Mouse (Mus musculus) heart, postnatal 0 days (tissue): ENCODE data around the gene Prss16.

Experiments used
- CTCF ChIP-seq: IDR thresholded peaks from 2 replicates; pipeline ENCODE4 v1.5.1; 2016; ENCODE audit warnings: antibody characterized with exemption, control low read depth, low read depth
- EP300 ChIP-seq: IDR thresholded peaks from 2 replicates; pipeline ENCODE4 v1.6.1; 2016; ENCODE audit warnings: antibody characterized with exemption, low read depth

DNA sequence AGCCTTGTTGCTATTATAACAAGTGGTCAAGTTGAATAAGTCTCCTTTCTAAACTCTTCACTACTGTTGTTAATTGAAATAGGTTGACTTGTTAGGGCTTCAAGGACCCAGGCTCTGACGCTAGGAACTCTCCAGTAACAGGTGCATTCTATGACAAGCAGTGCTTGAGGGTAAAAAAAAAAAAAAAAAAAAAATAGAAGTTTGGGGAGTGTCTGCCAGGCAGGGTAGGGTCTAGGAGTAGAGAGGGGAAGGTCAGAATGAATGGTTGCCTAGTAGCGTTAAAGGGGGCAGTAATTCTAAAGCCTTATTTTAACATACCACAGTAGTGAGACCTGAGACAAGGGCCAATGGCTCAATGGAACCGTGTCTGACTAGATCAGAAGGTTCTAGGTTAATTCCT is 11.1 kb downstream of the Prss16 start:
- no peak for TF ChIP-seq CTCF
- TF ChIP-seq EP300: no peak
